Mouse (Mus musculus): ENCODE measurements around the gene C5ar1.
"Not testable (repeated sequence)": the region's sequence is repeated elsewhere in the genome, so short reads cannot be mapped to it uniquely, and the experiment has no call there.

C5ar1 gene

DNA sequence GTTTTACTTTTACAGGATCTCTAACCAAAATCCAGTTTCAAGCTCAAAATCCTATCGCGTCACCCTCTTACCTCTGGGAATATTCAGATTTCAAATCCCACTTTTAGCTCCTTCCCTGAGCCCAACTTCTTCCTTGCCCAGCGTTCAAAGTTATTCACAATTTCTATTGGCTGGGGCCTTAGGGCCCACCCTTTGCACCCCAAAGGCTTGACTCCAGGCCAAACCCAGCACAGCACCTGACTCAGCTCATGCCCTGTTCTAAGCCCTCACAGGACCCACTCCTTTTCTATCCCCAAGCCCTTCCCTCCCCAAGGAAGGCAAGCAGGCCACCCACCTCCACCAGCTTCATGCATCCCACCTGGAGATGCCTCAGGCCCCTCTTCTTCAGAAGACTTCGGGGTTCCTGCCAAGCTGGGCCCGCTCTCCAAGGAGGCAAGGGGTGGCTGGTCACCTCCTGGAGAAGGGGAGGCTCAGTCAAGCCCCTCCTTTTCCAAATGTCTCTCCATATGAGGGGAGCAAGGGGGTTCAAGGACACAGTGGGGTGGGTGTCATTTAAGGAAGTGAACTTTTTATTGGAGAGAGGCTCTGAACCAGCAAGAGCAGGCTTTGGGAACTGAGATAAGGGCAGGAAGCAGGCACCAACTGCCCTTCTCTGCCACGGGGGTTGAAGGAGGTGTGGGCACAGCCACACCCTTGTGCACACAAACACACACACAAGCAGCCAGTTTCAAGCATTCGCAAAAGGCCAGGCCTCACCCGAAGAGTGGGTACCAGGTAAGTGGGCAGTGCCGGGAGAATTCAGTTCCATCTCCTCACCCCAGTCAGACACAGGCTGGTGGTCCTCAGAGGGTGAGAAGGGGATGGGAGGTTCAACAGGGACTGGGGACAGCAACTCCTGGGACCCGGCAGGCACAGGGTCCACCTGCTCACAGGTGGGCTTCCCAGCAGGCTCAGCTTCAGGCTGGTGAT is 15.9 kb upstream of the C5ar1 start:
- no peak for DNase-seq (ENCODE audit: low read depth)

DNA sequence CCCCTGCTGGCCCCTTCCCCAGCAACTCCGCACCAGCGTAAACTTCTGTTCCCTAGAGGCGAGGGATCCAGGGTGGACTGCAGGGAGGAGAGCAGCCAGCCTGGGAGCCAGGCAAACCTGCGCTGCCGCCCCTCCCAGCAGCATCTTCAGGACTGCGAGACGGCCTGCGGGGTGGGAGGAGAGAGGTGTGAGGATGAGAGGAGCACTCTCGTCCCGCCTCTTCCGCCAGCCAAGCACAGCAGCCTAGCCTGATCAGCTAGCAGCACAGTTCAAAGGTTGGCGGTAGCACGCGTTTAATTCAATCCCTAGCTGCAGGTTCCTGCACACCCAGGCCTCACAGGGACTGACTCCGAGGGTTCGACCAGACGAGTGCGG is 14.4 kb upstream of the C5ar1 start:
- peak; percentile 93 for DNase-seq (ENCODE audit: low read depth)

GRCm38 (mm10) chr7:16273081-16273765 is 13.9 kb upstream of the C5ar1 start, which contains the start of gene Inafm1:
Inafm1 (minus strand) TSS chr7:16273617.
- peak; percentile 97 for DNase-seq (ENCODE audit: low read depth)

- peak; percentile 83 for DNase-seq (ENCODE audit: low read depth)
Measured at GRCm38 (mm10) chr7:16272681-16273080, 13.3 kb upstream of the C5ar1 start.

GRCm38 (mm10) chr7:16271139-16271538 is 11.8 kb upstream of the C5ar1 start:
- DNase-seq (ENCODE audit: low read depth), result no peak

DNA sequence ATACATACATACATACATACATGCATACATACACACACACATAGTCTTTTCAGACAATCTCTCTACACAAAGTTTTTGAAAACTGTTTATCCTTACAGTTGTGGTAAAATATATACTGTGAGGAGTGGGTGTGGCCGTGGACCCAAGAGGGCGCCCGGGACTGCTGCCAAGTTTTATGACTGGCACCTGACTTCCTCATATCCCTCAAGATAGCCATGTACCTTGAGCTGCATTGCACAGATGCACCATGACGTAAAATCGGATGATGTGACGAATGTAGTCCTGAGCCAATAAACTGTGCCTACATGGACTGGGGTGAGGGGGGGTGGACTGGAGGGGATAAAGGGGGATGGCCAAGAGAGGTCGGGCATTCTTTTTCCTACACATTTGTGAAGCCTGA is 7.3 kb upstream of the C5ar1 start:
- DNase-seq (ENCODE audit: low read depth), result not testable (repeated sequence)

DNA sequence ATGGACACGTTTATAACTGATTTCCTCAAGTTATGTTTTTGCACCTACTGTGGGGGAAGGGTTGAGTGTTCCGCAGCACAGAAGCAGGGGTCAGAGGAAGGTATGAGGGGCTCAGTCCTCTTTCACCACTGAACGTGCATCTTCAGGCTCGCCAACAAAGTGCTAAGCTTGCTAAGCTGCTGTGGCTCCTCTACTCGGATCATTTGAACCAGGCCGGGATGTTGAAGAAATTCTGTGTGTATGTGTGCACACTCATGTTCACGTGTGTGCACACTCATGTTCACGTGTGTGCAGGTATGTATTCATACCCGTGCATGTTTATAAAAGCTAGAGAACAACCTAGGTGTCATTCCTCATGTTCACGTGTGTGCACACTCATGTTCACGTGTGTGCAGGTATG is 6.5 kb upstream of the C5ar1 start:
- no peak for DNase-seq (ENCODE audit: low read depth)

- peak; percentile 29 for DNase-seq (ENCODE audit: low read depth)
Measured at GRCm38 (mm10) chr7:16263843-16264242, 4.5 kb upstream of the C5ar1 start.

- DNase-seq (ENCODE audit: low read depth), result peak; percentile 94
Measured at GRCm38 (mm10) chr7:16263015-16263787, 3.9 kb upstream of the C5ar1 start.

DNA sequence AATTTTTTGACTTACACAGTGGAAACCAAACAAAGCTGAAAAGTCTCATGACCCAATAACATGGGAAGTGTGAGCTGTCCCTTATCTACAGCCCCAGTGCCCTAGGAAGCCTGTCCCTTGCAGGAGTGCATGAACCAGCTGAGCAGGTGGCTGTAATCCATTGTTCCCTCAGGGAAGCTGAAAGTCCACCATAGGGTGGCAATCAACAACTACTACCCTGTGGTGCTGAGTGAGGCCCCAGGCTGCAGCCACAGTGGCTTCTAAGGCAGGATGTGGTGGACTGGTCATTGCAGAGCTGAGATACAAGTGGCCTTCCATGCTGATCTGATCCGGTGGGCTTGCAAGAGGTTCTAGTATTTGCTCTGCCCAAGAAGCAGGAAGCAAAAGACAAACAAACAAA is 1.8 kb upstream of the C5ar1 start:
- DNase-seq (ENCODE audit: low read depth), result no peak

DNA sequence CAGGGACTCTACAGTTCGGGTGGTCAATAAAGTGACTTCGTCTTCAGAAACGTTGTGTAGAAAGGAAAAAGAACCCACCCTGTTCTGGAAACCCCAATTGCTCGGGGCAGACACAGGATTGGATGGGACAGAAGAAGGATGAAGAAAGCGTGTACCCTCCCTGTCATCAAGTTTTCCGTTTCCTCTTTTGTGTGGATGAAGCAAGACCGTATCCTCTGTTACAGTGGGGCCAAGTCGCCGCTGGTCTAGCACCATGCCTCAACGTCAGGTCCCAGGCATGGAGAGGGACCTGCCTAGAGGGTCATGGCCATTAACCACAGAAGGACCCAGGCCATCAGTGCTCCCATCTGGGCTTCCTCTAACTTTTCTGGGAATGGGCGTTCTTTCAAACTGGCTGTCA is 1.5 kb downstream of the C5ar1 start:
- DNase-seq (ENCODE audit: low read depth), result no peak

GRCm38 (mm10) chr7:16255963-16256362 is 3.4 kb downstream of the C5ar1 start:
- DNase-seq (ENCODE audit: low read depth), result not testable (repeated sequence)

- no peak for DNase-seq (ENCODE audit: low read depth)
Measured at GRCm38 (mm10) chr7:16254195-16254594, 5.1 kb downstream of the C5ar1 start.

- no peak for DNase-seq (ENCODE audit: low read depth)
Measured at GRCm38 (mm10) chr7:16250687-16251086, 8.7 kb downstream of the C5ar1 start.

- no peak for DNase-seq (ENCODE audit: low read depth)
Measured at GRCm38 (mm10) chr7:16245958-16246357, 13.4 kb downstream of the C5ar1 start.

GRCm38 (mm10) chr7:16244067-16244466 is 15.3 kb downstream of the C5ar1 start, which contains the start of gene C5ar2:
C5ar2 (minus strand) TSS chr7:16244154.
- no peak for DNase-seq (ENCODE audit: low read depth)

DNA sequence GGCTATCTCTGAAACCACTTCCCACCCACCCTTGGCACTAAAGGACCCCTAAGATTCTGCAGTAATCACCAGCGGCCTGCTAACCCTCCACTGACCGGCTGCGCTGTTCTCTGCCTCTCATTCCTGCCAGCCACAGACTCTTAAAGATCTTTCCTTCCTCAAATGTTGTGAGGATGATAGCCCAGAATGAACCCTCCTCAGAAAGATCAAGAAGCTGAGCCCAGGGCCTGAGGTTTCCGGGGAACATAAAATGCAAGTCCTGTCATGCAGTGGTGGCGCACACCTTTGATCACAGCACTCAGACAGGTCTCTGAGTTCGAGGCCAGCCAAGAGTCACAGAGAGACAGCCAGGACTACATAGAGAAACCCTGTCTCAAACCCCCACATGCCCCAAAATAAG is 17.1 kb downstream of the C5ar1 start:
- DNase-seq (ENCODE audit: low read depth), result no peak

GRCm38 (mm10) chr7:16241787-16242186 is 17.6 kb downstream of the C5ar1 start:
- DNase-seq (ENCODE audit: low read depth), result no peak

GRCm38 (mm10) chr7:16240978-16241303 is 18.4 kb downstream of the C5ar1 start:
- DNase-seq (ENCODE audit: low read depth), result no peak

GRCm38 (mm10) chr7:16240281-16240977 is 18.9 kb downstream of the C5ar1 start:
- no peak for DNase-seq (ENCODE audit: low read depth)

DNA sequence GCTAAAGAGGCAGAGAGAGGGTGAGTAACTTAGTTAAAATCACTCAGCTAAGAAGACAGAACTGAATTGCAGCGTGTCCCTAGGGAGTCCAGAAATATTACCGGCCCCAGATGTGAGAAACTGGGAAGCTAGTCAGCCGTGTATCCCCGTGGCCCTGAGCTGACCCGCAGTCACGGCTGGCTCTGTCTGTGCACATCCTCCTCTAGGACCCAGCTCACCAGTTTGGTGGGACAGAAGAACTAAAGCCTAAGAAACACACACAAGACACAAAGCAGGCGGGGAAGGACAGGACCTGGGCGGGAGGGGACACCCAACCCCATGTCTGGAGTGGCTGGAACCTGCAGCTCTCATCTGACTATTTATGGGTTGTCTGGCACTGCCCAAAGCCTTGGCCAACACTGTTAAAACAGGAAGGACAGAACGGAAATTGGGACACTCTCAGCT is 19.8 kb downstream of the C5ar1 start:
- no peak for DNase-seq (ENCODE audit: low read depth)

GRCm38 (mm10) chr7:16229869-16230268 is 29.5 kb downstream of the C5ar1 start:
- no peak for DNase-seq (ENCODE audit: low read depth)

All from induced T-regulatory cell, adult 2 months (primary cell).